Mouse (Mus musculus): ENCODE data around the gene Bnipl. TPM values are rescaled to one million over a fixed set of nuclear protein-coding genes. Genes with fewer than 3 reads are reported as not detected.
A peak's percentile ranks its signal among the peaks of the same experiment; 100 is the strongest.

The Bnipl gene
- polyA plus RNA-seq, 1 experiment from 2014 or later: 0.22 TPM

DNA sequence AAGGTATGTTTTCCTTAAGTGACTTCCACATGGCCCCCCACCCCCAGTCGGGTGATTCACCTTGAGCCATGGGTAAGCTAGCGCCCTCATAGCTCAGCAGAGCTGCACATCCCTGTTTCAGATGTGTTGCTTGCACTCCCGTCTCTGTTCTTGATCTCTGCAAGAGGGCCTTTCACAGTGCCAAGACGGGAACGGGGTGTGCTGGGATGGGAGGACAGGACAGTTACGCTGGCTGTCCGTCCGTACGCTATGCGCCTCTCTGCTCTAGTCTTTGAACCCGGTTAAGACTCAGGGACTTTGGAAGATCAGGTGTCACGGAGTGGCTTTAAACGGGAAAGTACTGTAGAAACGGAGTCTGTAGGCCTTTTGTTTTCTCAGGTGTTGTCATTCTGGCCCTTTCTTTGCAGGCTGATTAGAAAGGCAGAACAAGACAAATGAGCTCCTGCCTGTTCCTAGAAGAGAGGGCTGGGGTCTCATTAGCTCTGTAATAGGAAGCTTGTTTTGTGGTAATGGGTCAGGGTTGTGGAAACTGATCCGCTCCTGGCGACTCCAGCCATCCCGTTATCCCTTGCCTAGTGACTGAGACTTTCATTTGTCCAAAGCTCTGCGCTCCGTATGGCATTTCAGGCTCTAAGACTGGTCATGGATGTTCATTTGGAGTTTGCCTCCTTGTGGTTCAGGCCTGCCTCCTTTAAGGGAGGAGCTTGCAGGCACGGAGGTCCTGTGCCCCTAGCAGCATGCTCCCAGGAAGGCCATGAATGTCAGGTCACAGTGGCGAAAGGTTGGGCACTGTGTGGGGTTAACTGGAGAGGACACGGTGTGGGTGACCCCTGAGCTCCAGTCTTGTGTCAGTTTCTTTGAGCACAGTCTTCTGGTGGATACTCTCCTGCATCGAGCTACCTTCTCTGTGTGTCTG, 15.3 kb downstream of the Bnipl start:
- H3K27me3 ChIP-seq (ENCODE audit: control insufficient read depth, insufficient read depth, low read length): no peaks in the 10 kb centered on the region
- H3K36me3 ChIP-seq (ENCODE audit: control insufficient read depth, insufficient read depth): peaks cover 45% of the 10 kb centered on the region
- ATAC-seq (replicated peaks; ENCODE audit: extremely low read depth, insufficient read depth, low FRiP score): no peak
- H3K27ac ChIP-seq (ENCODE audit: low read length): no peak overlapping the region
- peaks cover 17% of the 10 kb centered on the region for H3K4me1 ChIP-seq (ENCODE audit: control insufficient read depth, insufficient read depth, low read length)
- no peak overlapping the region for H3K4me2 ChIP-seq (ENCODE audit: low read depth, low read length)
- no peak overlapping the region for H3K4me3 ChIP-seq (ENCODE audit: low read length)
- H3K9me3 ChIP-seq (replicated peaks; ENCODE audit: control insufficient read depth, low read length): no peaks in the 10 kb centered on the region
- 84% methylated on average over 23 of the region's 23 CpGs for WGBS
- H3K9ac ChIP-seq (ENCODE audit: low read length): no peak overlapping the region

DNA sequence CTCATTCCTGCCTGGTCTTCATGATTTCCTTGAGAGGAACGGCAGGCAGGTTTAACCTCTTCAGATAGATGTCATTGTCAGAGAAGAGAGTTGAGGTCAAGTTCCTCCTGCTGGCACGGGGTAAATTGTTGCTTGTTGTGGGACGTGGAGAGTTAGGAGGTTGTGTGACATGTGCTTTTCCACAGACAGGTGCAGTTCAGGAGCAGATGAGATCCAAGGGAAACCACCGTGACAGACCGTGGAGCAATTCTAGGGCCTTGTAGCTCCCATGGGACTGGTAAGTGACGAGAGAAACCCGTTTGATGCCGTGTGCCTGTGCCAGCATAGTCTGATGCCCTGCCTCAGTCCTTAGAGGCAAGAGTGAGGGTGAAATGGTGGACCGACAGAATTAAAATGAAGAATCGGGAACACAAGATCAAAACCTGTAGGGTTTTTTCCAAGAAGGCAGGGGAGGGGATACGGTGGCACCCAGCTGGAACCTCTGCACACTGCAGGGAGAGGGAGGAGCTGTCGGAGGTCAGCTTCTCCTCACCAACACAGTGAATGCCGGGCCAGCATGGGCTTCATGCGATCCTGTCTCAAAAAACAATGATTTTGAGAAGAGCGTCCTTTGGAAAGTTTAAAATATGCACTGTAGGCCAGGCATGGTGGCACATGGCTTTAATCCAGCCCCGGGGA, 17.6 kb downstream of the Bnipl start:
- H3K27ac ChIP-seq (ENCODE audit: low read length): peak overlapping the region; percentile 54; the same call in 1 of the 2 replicates
- H3K4me3 ChIP-seq (ENCODE audit: low read length): no peak overlapping the region
- no peak for ATAC-seq (replicated peaks; ENCODE audit: extremely low read depth, insufficient read depth, low FRiP score)
- WGBS: 83% methylated on average over 16 of the region's 16 CpGs
- no peak overlapping the region for H3K9ac ChIP-seq (ENCODE audit: low read length)
- peaks cover 22% of the 10 kb centered on the region for H3K4me1 ChIP-seq (ENCODE audit: control insufficient read depth, insufficient read depth, low read length)
- peaks cover 44% of the 10 kb centered on the region for H3K36me3 ChIP-seq (ENCODE audit: control insufficient read depth, insufficient read depth)
- no peaks in the 10 kb centered on the region for H3K27me3 ChIP-seq (ENCODE audit: control insufficient read depth, insufficient read depth, low read length)
- H3K9me3 ChIP-seq (replicated peaks; ENCODE audit: control insufficient read depth, low read length): no peaks in the 10 kb centered on the region
- H3K4me2 ChIP-seq (ENCODE audit: low read depth, low read length): no peak overlapping the region

DNA sequence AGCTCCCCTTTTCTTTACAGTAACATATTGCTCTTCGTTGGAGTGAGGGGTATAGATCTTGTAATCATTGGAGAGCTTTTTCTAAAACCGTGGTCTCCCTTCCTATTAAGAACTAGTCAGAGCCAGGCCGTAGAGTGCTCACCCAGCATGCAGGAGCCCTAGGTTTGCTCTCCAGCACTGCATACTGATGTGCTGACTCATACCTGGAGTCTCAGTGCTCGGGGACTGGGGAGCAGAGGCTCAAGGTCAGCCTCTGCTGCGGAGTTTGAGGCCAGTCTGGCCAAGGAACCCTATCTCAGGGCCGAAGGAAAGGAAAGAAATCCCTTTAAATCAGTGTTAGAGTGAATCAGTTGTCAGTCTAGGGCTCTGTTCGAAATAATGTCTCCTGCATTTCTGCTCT, 18.2 kb downstream of the Bnipl start:
- Histone ChIP-seq H3K36me3 (ENCODE audit: control insufficient read depth, insufficient read depth) (peaks cover 38% of the 10 kb centered on the region), H3K27me3 (ENCODE audit: control insufficient read depth, insufficient read depth, low read length) (no peaks in the 10 kb centered on the region), H3K4me2 (ENCODE audit: low read depth, low read length) (no peak overlapping the region), H3K4me3 (ENCODE audit: low read length) (no peak overlapping the region), H3K4me1 (ENCODE audit: control insufficient read depth, insufficient read depth, low read length) (peaks cover 20% of the 10 kb centered on the region), H3K9me3 (replicated peaks; ENCODE audit: control insufficient read depth, low read length) (no peaks in the 10 kb centered on the region), H3K9ac (ENCODE audit: low read length) (no peak overlapping the region), H3K27ac (ENCODE audit: low read length) (peak overlapping the region; percentile 54; the same call in 1 of the 2 replicates)
- 48% methylated on average over 7 of the region's 7 CpGs for WGBS
- no peak for ATAC-seq (replicated peaks; ENCODE audit: extremely low read depth, insufficient read depth, low FRiP score)

DNA sequence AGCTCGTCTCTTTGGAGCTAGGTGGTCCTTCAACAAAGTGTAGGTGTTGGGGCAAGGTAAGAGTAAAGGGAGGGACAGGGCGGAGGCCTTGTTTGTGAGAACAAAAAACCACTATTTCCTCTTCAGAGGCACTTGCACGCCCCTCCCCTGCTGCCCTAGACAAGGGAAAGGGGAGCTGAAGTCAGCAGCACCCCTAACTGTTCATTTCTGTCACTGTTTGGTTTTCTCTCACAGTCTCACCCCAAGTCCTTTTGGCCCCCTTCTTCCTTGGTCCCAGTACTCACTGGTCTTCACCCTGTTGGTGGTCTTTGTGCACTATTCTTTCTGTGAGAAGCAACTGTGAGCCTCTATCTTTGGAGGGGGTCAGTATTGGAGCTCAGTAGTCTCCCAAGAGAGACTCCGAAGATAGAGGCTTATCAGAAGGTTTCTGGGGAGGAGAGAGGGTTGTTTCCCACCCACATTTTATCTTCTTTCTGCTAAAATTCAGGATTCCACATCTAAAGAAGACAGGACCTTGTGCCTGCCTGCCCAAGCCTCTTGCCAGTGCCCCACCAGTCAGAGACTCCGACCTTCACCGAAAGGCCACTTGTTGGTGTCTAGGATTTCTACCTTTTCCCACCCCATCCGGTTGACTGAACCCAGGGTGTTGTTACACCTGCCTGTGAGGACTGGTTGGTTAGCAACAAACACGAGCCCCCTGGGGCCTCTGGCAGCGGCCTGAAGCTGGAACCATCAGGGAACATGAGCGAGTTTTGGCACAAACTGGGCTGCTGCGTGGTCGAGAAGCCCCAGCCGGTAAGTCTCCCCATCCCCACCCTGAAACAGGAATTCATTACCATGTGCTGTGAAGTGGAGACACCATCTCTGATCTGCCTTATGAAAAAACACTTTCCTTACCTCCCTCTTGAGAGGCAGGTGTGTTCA, 19.4 kb downstream of the Bnipl start, which contains the start of gene Mllt11:
Gene Mllt11 (minus strand): TSS at position 874 of the 924 bp plus-strand sequence.
- Histone ChIP-seq H3K27ac (ENCODE audit: low read length) (peak within 1 kb of the TSS; percentile 97), H3K9me3 (replicated peaks; ENCODE audit: control insufficient read depth, low read length) (no peaks in the 10 kb centered on the region), H3K27me3 (ENCODE audit: control insufficient read depth, insufficient read depth, low read length) (no peaks in the 10 kb centered on the region), H3K36me3 (ENCODE audit: control insufficient read depth, insufficient read depth) (peaks cover 38% of the 10 kb centered on the region), H3K4me1 (ENCODE audit: control insufficient read depth, insufficient read depth, low read length) (peaks cover 19% of the 10 kb centered on the region), H3K4me2 (ENCODE audit: low read depth, low read length) (peak within 1 kb of the TSS; percentile 88), H3K4me3 (ENCODE audit: low read length) (peak within 1 kb of the TSS; percentile 86), H3K9ac (ENCODE audit: low read length) (peak within 1 kb of the TSS; percentile 95)
- 67% methylated on average over 13 of the region's 13 CpGs for WGBS
- no peak for ATAC-seq (replicated peaks; ENCODE audit: extremely low read depth, insufficient read depth, low FRiP score)

DNA sequence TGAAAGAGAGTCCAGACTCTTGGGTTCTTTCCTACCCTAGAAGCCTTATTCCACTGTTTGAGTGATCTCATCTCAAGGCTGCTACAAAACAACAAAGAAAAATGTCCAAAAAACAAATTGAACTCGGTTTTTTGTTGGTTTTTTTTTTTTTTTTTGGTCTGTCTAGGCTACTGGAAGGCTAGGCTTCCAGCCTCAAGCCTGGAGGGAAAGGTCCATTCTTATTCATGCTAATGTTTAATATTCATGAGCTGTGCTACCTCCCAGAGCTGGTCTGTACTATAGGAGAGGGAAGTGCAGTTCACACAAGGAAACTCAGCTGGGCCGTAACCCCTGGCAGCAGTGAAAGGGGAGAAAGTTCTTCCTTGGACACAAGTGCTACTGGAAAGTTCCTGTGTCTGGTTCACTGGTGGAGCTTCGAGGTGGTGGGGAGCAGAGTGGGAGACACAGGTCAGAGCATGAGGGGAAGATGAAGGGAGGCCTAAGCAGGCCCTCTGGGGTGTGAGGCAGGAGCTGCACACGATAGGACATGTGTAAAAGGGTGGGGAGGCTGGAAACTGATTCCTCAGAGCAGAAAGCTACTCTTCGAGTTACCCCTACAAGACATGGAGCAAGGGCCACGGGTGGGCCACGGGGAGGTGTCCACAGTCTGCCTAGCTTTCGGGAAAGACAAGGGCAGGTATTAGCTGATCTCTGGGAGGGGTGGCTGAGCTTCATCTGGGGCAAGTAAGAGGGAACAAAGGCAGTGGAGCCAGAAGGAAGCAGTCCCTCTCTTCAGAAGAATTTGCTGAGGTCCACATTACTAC, 20.3 kb downstream of the Bnipl start:
- no peak for ATAC-seq (replicated peaks; ENCODE audit: extremely low read depth, insufficient read depth, low FRiP score)
- peak overlapping the region; percentile 86 for H3K4me3 ChIP-seq (ENCODE audit: low read length)
- peaks cover 34% of the 10 kb centered on the region for H3K36me3 ChIP-seq (ENCODE audit: control insufficient read depth, insufficient read depth)
- H3K27me3 ChIP-seq (ENCODE audit: control insufficient read depth, insufficient read depth, low read length): no peaks in the 10 kb centered on the region
- peak overlapping the region; percentile 95 for H3K9ac ChIP-seq (ENCODE audit: low read length)
- peak overlapping the region; percentile 97 for H3K27ac ChIP-seq (ENCODE audit: low read length)
- peaks cover 19% of the 10 kb centered on the region for H3K4me1 ChIP-seq (ENCODE audit: control insufficient read depth, insufficient read depth, low read length)
- WGBS: 45% methylated on average over 8 of the region's 8 CpGs
- H3K4me2 ChIP-seq (ENCODE audit: low read depth, low read length): peak overlapping the region; percentile 88
- no peaks in the 10 kb centered on the region for H3K9me3 ChIP-seq (replicated peaks; ENCODE audit: control insufficient read depth, low read length)

DNA sequence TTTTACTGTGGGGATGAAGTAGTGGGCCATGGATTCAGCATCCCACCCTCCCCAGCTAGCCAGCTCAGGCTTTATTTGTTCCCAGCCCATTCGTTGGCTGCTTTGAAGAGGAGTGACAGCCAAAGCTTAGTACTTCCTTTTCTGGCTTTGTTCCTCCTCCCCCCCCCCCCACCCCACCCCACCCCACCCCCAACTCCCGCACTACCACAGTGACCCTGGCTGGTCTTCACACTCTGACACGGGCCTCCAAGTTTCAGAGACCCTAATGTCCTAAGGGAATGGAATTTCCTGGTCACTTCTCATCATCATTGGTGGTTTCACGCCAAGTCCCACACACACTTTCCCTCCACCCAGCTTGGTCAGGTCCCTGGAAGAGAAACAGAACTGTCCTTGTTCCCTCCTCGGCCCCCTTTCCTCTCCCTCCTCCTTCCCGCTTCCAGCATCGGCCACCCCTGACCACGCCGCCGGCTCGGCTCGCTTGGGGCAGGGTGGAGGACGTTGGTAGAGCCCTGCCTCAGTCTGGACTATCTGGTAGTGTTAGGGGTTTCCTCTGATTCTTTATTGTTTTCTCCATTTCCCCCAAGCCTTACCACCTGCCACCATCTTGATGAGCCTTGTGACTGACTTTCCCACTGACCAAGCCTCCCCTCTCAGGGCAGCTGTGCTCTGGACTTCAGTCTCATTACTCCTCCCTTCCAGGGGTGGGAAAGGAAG, 21.1 kb downstream of the Bnipl start:
- Histone ChIP-seq H3K4me2 (ENCODE audit: low read depth, low read length) (peak overlapping the region; percentile 88), H3K27me3 (ENCODE audit: control insufficient read depth, insufficient read depth, low read length) (no peaks in the 10 kb centered on the region), H3K4me3 (ENCODE audit: low read length) (peak overlapping the region; percentile 86), H3K9me3 (replicated peaks; ENCODE audit: control insufficient read depth, low read length) (no peaks in the 10 kb centered on the region), H3K9ac (ENCODE audit: low read length) (peak overlapping the region; percentile 95), H3K36me3 (ENCODE audit: control insufficient read depth, insufficient read depth) (peaks cover 29% of the 10 kb centered on the region), H3K27ac (ENCODE audit: low read length) (peak overlapping the region; percentile 97), H3K4me1 (ENCODE audit: control insufficient read depth, insufficient read depth, low read length) (peaks cover 19% of the 10 kb centered on the region)
- WGBS: 4% methylated on average over 13 of the region's 13 CpGs
- ATAC-seq (replicated peaks; ENCODE audit: extremely low read depth, insufficient read depth, low FRiP score): peak; percentile 25

DNA sequence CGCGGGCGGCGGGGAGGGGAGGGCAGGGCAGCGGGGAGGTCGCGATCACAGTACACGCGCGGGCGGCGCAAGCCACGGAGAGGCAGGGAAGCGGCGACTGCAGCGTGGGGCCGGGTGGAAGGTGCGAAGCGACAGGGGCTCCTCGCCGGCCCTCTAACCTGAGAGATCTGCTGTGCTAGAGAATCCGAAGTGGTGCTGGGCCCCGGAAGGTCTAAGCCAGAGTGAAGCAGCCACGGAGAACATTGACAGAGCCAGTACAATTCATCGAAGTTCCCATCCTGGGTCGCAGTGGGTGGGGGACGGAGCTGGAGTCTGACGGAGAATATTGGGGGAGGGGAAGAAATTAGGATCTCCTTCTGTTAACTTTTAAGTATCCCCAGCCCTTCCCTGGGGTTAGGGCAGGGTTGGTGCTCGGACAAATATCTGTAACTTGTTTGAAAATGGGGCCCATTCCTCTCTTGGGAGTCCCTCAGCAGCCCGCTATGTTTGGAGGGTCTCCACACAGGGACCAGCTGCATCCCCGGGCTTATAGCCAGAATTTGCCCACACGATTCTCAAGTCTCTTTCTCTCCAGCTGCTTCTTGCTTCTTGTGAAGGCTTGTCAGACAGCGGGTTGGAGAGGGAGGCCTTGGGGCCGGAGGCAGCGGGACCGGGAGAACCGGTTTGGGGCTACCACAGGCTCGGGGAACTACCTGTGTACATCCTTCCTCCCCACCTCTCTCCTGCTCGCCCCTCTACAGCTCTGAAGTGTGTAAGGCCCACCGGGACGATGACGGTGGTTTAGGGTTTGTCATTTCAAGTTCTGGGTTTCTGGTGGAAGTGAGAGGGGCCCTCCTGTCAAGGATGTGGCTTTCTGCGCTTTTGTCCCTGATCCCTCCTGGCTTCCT, 21.9 kb downstream of the Bnipl start:
- peak overlapping the region; percentile 95 for H3K9ac ChIP-seq (ENCODE audit: low read length)
- WGBS: 1% methylated on average over 43 of the region's 43 CpGs
- peak overlapping the region; percentile 88 for H3K4me2 ChIP-seq (ENCODE audit: low read depth, low read length)
- peaks cover 21% of the 10 kb centered on the region for H3K36me3 ChIP-seq (ENCODE audit: control insufficient read depth, insufficient read depth)
- H3K27me3 ChIP-seq (ENCODE audit: control insufficient read depth, insufficient read depth, low read length): no peaks in the 10 kb centered on the region
- no peaks in the 10 kb centered on the region for H3K9me3 ChIP-seq (replicated peaks; ENCODE audit: control insufficient read depth, low read length)
- peak; percentile 5 for ATAC-seq (replicated peaks; ENCODE audit: extremely low read depth, insufficient read depth, low FRiP score)
- H3K4me3 ChIP-seq (ENCODE audit: low read length): peak overlapping the region; percentile 86
- H3K27ac ChIP-seq (ENCODE audit: low read length): peak overlapping the region; percentile 97
- H3K4me1 ChIP-seq (ENCODE audit: control insufficient read depth, insufficient read depth, low read length): peaks cover 22% of the 10 kb centered on the region

Measured in heart, embryonic 16.5 days (tissue).